Mouse (Mus musculus) Patski (cell line): Measurements from ENCODE around the gene Secisbp2. TPM values are rescaled to one million over a fixed set of nuclear protein-coding genes. Genes with fewer than 3 reads are reported as not detected.
A peak's percentile ranks its signal among the peaks of the same experiment; 100 is the strongest.
"Not testable (repeated sequence)": the region's sequence is repeated elsewhere in the genome, so short reads cannot be mapped to it uniquely, and the experiment has no call there.

ENCODE experiments used
- ATAC-seq: fragments of 100-300 bp; one replicate; pipeline ENCODE4 v1.8.0; 2021
- CTCF ChIA-PET: fragments of 350-600 bp; sonication (Branson Sonifier 250); formaldehyde crosslinking; loops from one replicate; lab custom pipeline; 2022; ENCODE audit warnings: inconsistent platforms; lab: Charles Lee
- POLR2A ChIA-PET: fragments of 350-600 bp; sonication (Branson Sonifier 250); formaldehyde crosslinking; loops from one replicate; lab custom pipeline; 2022; ENCODE audit warnings: antibody characterized with exemption, inconsistent platforms; lab: Charles Lee
- DNase-seq: peaks from one replicate; pipeline ENCODE4 v3.0.0-alpha.2; 2011; ENCODE audit warnings: low read depth, low spot score
- H3K27me3 ChIP-seq: fragments of 371-371 bp; one replicate; pipeline ENCODE4 v1.5.1; 2021
- CTCF ChIP-seq: fragments of 100-300 bp; IDR thresholded peaks from one replicate; pipeline ENCODE4 v1.5.1; 2021
- in situ Hi-C: fragments of 300-500 bp; cut with MboI; formaldehyde crosslinking; loops from 3 replicates; pipeline ENCODE4 v1.11.1; 2018; ENCODE audit warnings: low pct_unique_long_range_greater_than_20kb, mixed read lengths
- polyA plus RNA-seq: library from polyadenylated mRNA; unstranded; gene quantifications from one replicate; pipeline ENCODE4 v1.2.3, GENCODE M21; 2021

The Secisbp2 gene
- polyA plus RNA-seq, 1 experiment from 2014 or later, result 16.1 TPM

GRCm38 (mm10) chr13:51617861-51618260 is 33.6 kb upstream of the Secisbp2 start:
- CTCF ChIA-PET, result interaction anchor here (0.9 to 1.5 kb wide), 4 partner anchors 13 to 193 kb away, joined by 3 to 8 read pairs (median 3); no protein-coding TSS in a partner anchor
- ATAC-seq (no peak), DNase-seq (no peak)
- peak; percentile 78 for TF ChIP-seq CTCF
- peaks cover 11% of the 10 kb centered on the region for H3K27me3 ChIP-seq
- in situ Hi-C loops, result loop anchor here (5.0 to 10.0 kb wide), 3 partner anchors 163 to 671 kb away; no protein-coding TSS in a partner anchor
- POLR2A ChIA-PET, result no interaction called here

GRCm38 (mm10) chr13:51618602-51619001 is 32.9 kb upstream of the Secisbp2 start:
- ChIA-PET POLR2A (interaction anchor here (0.5 kb wide), 1 partner anchor 16 kb away, joined by 3 read pairs; no protein-coding TSS in a partner anchor), CTCF (interaction anchor here (1.1 to 1.5 kb wide), 3 partner anchors 14 to 194 kb away, joined by 3 to 8 read pairs (median 3); no protein-coding TSS in a partner anchor)
- no peak for TF ChIP-seq CTCF
- ATAC-seq (no peak), DNase-seq (no peak)
- in situ Hi-C loops, result loop anchor here (5.0 to 10.0 kb wide), 3 partner anchors 164 to 671 kb away; no protein-coding TSS in a partner anchor
- peaks cover 9% of the 10 kb centered on the region for H3K27me3 ChIP-seq

GRCm38 (mm10) chr13:51622626-51623025 is 28.9 kb upstream of the Secisbp2 start:
- in situ Hi-C loops, result no loop called here
- POLR2A ChIA-PET, result no interaction called here
- DNase-seq (no peak), ATAC-seq (no peak)
- peaks cover 3% of the 10 kb centered on the region for H3K27me3 ChIP-seq
- TF ChIP-seq CTCF, result no peak
- CTCF ChIA-PET, result no interaction called here

- H3K27me3 ChIP-seq, result peaks cover 3% of the 10 kb centered on the region
- ChIA-PET CTCF (no interaction called here), POLR2A (no interaction called here)
- DNase-seq, result no peak
- ATAC-seq, result no peak
- in situ Hi-C loops, result no loop called here
- no peak for TF ChIP-seq CTCF
These were observed 27.8 kb upstream of the Secisbp2 start for GRCm38 (mm10) chr13:51623678-51624077.

- ATAC-seq (no peak), DNase-seq (no peak)
- ChIA-PET CTCF (no interaction called here), POLR2A (no interaction called here)
- H3K27me3 ChIP-seq, result no peaks in the 10 kb centered on the region
- in situ Hi-C loops, result loop anchor here (25.0 kb wide), 1 partner anchor 859 kb away; no protein-coding TSS in a partner anchor
- no peak for TF ChIP-seq CTCF
These were observed 23.1 kb upstream of the Secisbp2 start for GRCm38 (mm10) chr13:51628273-51628848.

- in situ Hi-C loops, result loop anchor here (25.0 kb wide), 1 partner anchor 856 kb away; no protein-coding TSS in a partner anchor
- ATAC-seq (no peak), DNase-seq (no peak)
- ChIA-PET CTCF (interaction anchor here (0.7 to 2.5 kb wide), 2 partner anchors 13 to 14 kb away, joined by 3 to 8 read pairs; no protein-coding TSS in a partner anchor), POLR2A (interaction anchor here (0.7 kb wide), 1 partner anchor 284 kb away, joined by 3 read pairs; no protein-coding TSS in a partner anchor)
- H3K27me3 ChIP-seq, result no peaks in the 10 kb centered on the region
- TF ChIP-seq CTCF, result no peak
These were observed 20.0 kb upstream of the Secisbp2 start for GRCm38 (mm10) chr13:51631354-51631992.

- H3K27me3 ChIP-seq, result no peaks in the 10 kb centered on the region
- ATAC-seq, result no peak
- no peak for DNase-seq
- in situ Hi-C loops, result loop anchor here (25.0 kb wide), 1 partner anchor 855 kb away; no protein-coding TSS in a partner anchor
- no peak for TF ChIP-seq CTCF
- POLR2A ChIA-PET, result no interaction called here
- CTCF ChIA-PET, result interaction anchor here (2.5 kb wide), 1 partner anchor 15 kb away, joined by 8 read pairs; no protein-coding TSS in a partner anchor
These were observed 18.8 kb upstream of the Secisbp2 start for GRCm38 (mm10) chr13:51632560-51633218.

- in situ Hi-C loops, result loop anchor here (25.0 kb wide), 1 partner anchor 852 kb away; no protein-coding TSS in a partner anchor
- POLR2A ChIA-PET, result interaction anchor here (0.7 kb wide), 1 partner anchor 16 kb away, joined by 3 read pairs; no protein-coding TSS in a partner anchor
- H3K27me3 ChIP-seq, DNase-seq, CTCF ChIA-PET, ATAC-seq: not testable (repeated sequence)
These were observed 16.1 kb upstream of the Secisbp2 start for GRCm38 (mm10) chr13:51635384-51635783.

- ChIA-PET POLR2A (no interaction called here), CTCF (no interaction called here)
- H3K27me3 ChIP-seq, result no peaks in the 10 kb centered on the region
- TF ChIP-seq CTCF, result no peak
- in situ Hi-C loops, result loop anchor here (25.0 kb wide), 1 partner anchor 848 kb away; no protein-coding TSS in a partner anchor
- DNase-seq (no peak), ATAC-seq (no peak)
These were observed 12.5 kb upstream of the Secisbp2 start for GRCm38 (mm10) chr13:51638958-51639357.

GRCm38 (mm10) chr13:51641424-51641823 is 10.1 kb upstream of the Secisbp2 start:
- in situ Hi-C loops, result loop anchor here (25.0 kb wide), 1 partner anchor 846 kb away; no protein-coding TSS in a partner anchor
- TF ChIP-seq CTCF, result no peak
- ATAC-seq (no peak), DNase-seq (no peak)
- ChIA-PET CTCF (interaction anchor here (0.9 to 1.0 kb wide), 2 partner anchors 11 to 195 kb away, joined by 3 to 4 read pairs; no protein-coding TSS in a partner anchor), POLR2A (no interaction called here)
- H3K27me3 ChIP-seq, result no peaks in the 10 kb centered on the region
